Mouse (Mus musculus): ENCODE data around the gene Zfp768. TPM values are rescaled to one million over a fixed set of nuclear protein-coding genes. Genes with fewer than 3 reads are reported as not detected.

Gene Zfp768
- polyA plus RNA-seq, 1 experiment from 2014 or later, result 7.5 TPM

DNA sequence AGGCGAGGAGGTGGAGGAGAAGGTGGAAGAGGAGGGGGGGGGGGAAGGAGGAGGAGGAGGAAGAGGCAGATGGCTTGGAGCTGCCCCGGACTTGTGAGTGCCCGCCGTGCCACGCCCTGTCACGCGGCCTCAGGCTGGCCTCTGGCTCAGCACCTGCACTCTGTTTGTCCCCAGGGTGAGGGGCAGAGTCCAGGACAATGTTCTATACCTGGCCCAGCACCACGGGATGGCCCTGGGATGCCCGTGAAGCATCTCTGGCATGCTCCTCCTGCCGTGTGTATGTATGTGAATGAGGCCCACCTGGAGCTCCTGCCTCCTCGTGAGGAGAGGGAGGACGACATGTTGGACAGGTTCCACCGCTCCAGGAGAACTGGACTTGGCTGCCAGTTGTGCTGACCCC lies 16.1 kb upstream of the Zfp768 start:
- no peaks in the 10 kb centered on the region for H3K36me3 ChIP-seq (ENCODE audit: control insufficient read depth, insufficient read depth, low read length)
- ATAC-seq (ENCODE audit: low FRiP score), result no peak
- WGBS, result 66% methylated on average over 13 of the region's 13 CpGs

DNA sequence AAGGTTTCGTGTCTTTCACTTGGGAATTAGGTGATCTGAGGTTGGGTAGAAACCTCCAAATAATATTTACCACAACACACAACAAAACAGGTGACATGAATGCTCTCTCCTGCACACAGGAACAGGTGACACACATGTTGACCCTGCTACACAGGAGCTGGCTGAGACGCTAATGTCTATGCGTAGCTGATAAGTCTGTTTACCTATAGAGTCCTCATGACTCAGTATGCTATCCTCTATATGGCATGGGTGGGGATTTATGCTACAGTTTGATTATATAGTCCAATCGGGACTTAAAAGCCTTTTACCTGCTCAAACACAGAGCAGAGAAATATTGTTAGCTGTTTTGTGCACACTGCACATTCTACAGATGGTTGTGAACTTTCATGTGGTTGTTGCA lies 14.9 kb upstream of the Zfp768 start:
- no peak overlapping the region for H3K4me3 ChIP-seq (ENCODE audit: low read depth, low read length)
- no peak overlapping the region for H3K27ac ChIP-seq (ENCODE audit: low read depth, low read length)
- ATAC-seq (ENCODE audit: low FRiP score), result no peak
- H3K36me3 ChIP-seq (ENCODE audit: control insufficient read depth, insufficient read depth, low read length), result no peaks in the 10 kb centered on the region
- H3K9me3 ChIP-seq (ENCODE audit: control insufficient read depth, low read length), result no peaks in the 10 kb centered on the region
- H3K27me3 ChIP-seq (ENCODE audit: control insufficient read depth, insufficient read depth, low read length), result no peaks in the 10 kb centered on the region; the same call in 1 of the 2 replicates
- WGBS, result 87% methylated on average over 4 of the region's 4 CpGs
- no peak overlapping the region for H3K4me2 ChIP-seq
- H3K9ac ChIP-seq (ENCODE audit: low read length), result no peak overlapping the region
- peaks cover 6% of the 10 kb centered on the region; the same call in 1 of the 2 replicates for H3K4me1 ChIP-seq (ENCODE audit: control insufficient read depth, insufficient read depth, low read length)
- peak; percentile 17 for DNase-seq (ENCODE audit: low spot score, missing footprints)

More for the DNA sequence above, 16.1 kb upstream of the Zfp768 start:
- Histone ChIP-seq H3K27ac (ENCODE audit: low read depth, low read length) (no peak overlapping the region), H3K4me3 (ENCODE audit: low read depth, low read length) (no peak overlapping the region), H3K4me1 (ENCODE audit: control insufficient read depth, insufficient read depth, low read length) (peaks cover 6% of the 10 kb centered on the region; the same call in 1 of the 2 replicates), H3K27me3 (ENCODE audit: control insufficient read depth, insufficient read depth, low read length) (no peaks in the 10 kb centered on the region; the same call in 1 of the 2 replicates), H3K9ac (ENCODE audit: low read length) (no peak overlapping the region), H3K9me3 (ENCODE audit: control insufficient read depth, low read length) (no peaks in the 10 kb centered on the region), H3K4me2 (no peak overlapping the region)
- DNase-seq (ENCODE audit: low spot score, missing footprints), result peak; percentile 60

DNA sequence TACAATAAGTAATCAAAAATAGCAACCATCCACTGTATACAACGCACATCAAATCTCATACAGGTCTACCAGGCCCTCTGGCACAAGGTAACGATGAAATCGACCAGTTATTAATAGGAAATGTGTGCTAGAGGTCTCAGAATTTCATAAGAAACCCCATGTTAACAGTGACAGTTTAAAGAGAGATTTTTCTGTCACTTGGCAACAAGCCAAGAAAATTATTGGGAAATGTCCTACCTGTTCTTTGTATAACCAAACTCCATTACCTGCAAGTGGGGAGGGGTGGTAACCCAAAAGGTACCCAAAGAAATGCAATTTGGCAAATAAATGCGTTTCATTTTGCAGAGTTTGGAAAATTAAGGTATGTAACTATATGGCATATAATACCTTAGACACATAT lies 13.1 kb upstream of the Zfp768 start:
- ATAC-seq (ENCODE audit: low FRiP score), result no peak
- Histone ChIP-seq H3K4me2 (no peak overlapping the region), H3K36me3 (ENCODE audit: control insufficient read depth, insufficient read depth, low read length) (no peaks in the 10 kb centered on the region), H3K27me3 (ENCODE audit: control insufficient read depth, insufficient read depth, low read length) (no peaks in the 10 kb centered on the region; the same call in 1 of the 2 replicates), H3K27ac (ENCODE audit: low read depth, low read length) (no peak overlapping the region), H3K4me3 (ENCODE audit: low read depth, low read length) (no peak overlapping the region), H3K9ac (ENCODE audit: low read length) (no peak overlapping the region), H3K9me3 (ENCODE audit: control insufficient read depth, low read length) (no peaks in the 10 kb centered on the region), H3K4me1 (ENCODE audit: control insufficient read depth, insufficient read depth, low read length) (peaks cover 2% of the 10 kb centered on the region; the same call in 1 of the 2 replicates)
- peak; percentile 60 for DNase-seq (ENCODE audit: low spot score, missing footprints)
- WGBS, result 71% methylated on average over 4 of the region's 4 CpGs

DNA sequence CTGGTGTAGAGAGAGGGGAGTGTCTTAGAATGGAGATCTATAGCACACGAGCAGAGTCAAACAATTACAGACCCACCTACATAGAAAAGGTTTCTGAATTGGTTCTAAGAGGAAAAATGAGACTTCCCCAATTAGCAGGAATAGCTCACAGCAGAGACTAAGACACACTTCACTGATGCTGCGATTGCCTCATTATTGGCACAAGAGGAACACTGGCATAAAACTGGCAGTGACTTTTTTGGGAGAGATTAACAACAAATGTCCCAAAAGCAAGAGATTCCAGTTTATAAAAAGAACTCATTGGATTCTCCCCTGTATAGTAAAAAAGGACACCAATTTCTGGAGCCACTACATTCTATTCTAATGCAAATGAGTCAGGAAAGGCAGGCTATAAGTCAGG lies 12.5 kb upstream of the Zfp768 start:
- no peak for ATAC-seq (ENCODE audit: low FRiP score)
- peak; percentile 35 for DNase-seq (ENCODE audit: low spot score, missing footprints)
- H3K27ac ChIP-seq (ENCODE audit: low read depth, low read length), result no peak overlapping the region

DNA sequence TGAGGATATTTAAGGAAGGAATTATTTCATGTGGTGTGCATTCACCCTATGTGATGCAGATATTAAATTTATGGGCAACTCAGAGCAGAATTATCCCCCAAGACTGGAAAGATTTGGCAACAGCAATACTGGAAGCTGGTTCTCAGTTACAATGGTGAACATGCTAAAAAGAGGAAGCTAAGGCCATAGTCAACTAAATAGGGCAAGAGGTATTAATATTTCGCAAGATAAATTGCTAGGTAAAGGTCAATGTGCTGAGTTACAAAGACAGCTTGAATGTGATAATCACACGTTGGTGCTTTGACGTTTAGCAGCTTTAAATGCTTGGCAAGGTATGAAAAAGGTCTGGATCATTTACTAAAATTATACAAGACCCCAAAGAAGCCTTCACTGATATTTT lies 10.4 kb upstream of the Zfp768 start:
- Histone ChIP-seq H3K4me3 (ENCODE audit: low read depth, low read length) (no peak overlapping the region), H3K27me3 (ENCODE audit: control insufficient read depth, insufficient read depth, low read length) (no peaks in the 10 kb centered on the region), H3K4me2 (no peak overlapping the region), H3K4me1 (ENCODE audit: control insufficient read depth, insufficient read depth, low read length) (no peaks in the 10 kb centered on the region), H3K27ac (ENCODE audit: low read depth, low read length) (no peak overlapping the region), H3K9ac (ENCODE audit: low read length) (no peak overlapping the region), H3K36me3 (ENCODE audit: control insufficient read depth, insufficient read depth, low read length) (no peaks in the 10 kb centered on the region), H3K9me3 (ENCODE audit: control insufficient read depth, low read length) (no peaks in the 10 kb centered on the region)
- WGBS, result 68% methylated on average over 3 of the region's 3 CpGs
- DNase-seq (ENCODE audit: low spot score, missing footprints), result no peak
- no peak for ATAC-seq (ENCODE audit: low FRiP score)

More for the DNA sequence above, 12.5 kb upstream of the Zfp768 start:
- H3K9me3 ChIP-seq (ENCODE audit: control insufficient read depth, low read length), result no peaks in the 10 kb centered on the region
- no peak overlapping the region for H3K4me3 ChIP-seq (ENCODE audit: low read depth, low read length)
- H3K36me3 ChIP-seq (ENCODE audit: control insufficient read depth, insufficient read depth, low read length), result no peaks in the 10 kb centered on the region
- WGBS, result 72% methylated on average over 2 of the region's 2 CpGs
- H3K9ac ChIP-seq (ENCODE audit: low read length), result no peak overlapping the region
- no peaks in the 10 kb centered on the region for H3K4me1 ChIP-seq (ENCODE audit: control insufficient read depth, insufficient read depth, low read length)
- H3K27me3 ChIP-seq (ENCODE audit: control insufficient read depth, insufficient read depth, low read length), result no peaks in the 10 kb centered on the region; the same call in 1 of the 2 replicates
- H3K4me2 ChIP-seq, result no peak overlapping the region

DNA sequence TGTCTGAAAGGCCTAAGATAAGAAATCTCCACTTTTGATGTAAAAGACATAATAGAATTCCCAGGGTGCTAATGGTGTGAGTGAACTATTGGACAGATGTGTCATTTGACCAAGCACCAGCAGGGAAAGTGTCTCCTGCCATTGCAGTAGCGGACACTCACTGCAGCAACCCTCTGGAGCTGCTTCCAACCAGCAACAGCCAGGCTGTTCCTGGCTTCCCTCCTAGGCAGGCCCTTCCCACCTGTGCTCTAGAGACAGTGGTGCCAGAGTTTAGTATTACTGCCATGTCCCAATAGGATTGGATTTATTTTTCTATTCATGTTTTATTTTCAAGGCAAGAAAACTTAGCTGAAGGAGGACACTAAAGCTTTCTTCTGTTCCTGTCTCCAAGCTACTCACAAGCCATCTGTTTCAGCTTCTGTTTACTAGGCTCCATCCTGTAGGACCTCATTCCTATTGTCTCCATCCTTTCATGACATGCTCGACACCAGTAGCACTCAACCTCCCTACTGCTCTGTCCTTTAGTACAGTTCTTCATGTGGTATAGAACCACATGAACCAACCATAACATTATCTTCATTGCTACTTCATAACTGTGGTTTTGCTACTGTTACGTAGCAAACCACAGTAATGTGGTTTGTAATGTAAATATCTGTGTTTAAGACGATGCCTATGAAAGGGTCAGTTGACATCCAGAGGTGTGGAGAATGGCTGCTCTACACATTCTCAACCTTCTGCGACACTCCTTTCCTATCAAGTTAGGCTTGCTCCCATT lies 6.0 kb upstream of the Zfp768 start:
- Histone ChIP-seq H3K27ac (ENCODE audit: low read depth, low read length) (no peak overlapping the region), H3K36me3 (ENCODE audit: control insufficient read depth, insufficient read depth, low read length) (no peaks in the 10 kb centered on the region), H3K27me3 (ENCODE audit: control insufficient read depth, insufficient read depth, low read length) (no peaks in the 10 kb centered on the region), H3K4me2 (no peak overlapping the region), H3K4me1 (ENCODE audit: control insufficient read depth, insufficient read depth, low read length) (peaks cover 4% of the 10 kb centered on the region; the same call in 1 of the 2 replicates), H3K4me3 (ENCODE audit: low read depth, low read length) (no peak overlapping the region), H3K9me3 (ENCODE audit: control insufficient read depth, low read length) (no peaks in the 10 kb centered on the region), H3K9ac (ENCODE audit: low read length) (no peak overlapping the region)
- ATAC-seq (ENCODE audit: low FRiP score) (no peak), DNase-seq (ENCODE audit: low spot score, missing footprints) (peak; percentile 41)
- 92% methylated on average over 5 of the region's 5 CpGs for WGBS

DNA sequence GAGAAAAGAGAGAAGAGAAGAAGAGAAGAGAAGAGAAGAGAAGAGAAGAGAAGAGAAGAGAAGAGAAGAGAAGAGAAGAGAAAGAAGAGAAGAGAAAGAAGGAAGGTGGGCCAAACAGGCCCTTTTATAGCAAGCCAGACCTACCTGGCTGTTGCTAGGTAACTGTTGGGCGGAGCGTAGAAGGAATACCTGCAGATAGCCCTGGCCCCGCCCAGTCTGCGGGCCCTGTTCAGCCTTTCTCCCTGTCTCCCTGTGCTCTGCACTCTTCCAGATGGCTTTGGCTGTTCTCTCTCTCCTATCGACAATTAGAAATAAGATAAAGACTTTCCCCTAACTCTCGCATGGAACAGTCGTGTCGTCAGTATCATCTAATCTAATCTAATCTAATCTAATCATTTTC lies 1.3 kb upstream of the Zfp768 start:
- H3K27me3 ChIP-seq (ENCODE audit: control insufficient read depth, insufficient read depth, low read length), result no peaks in the 10 kb centered on the region
- no peak for ATAC-seq (ENCODE audit: low FRiP score)
- WGBS, result 20% methylated on average over 8 of the region's 8 CpGs
- no peak overlapping the region for H3K4me3 ChIP-seq (ENCODE audit: low read depth, low read length)
- H3K4me1 ChIP-seq (ENCODE audit: control insufficient read depth, insufficient read depth, low read length), result peaks cover 13% of the 10 kb centered on the region
- H3K27ac ChIP-seq (ENCODE audit: low read depth, low read length), result no peak overlapping the region; the same call in 1 of the 2 replicates
- H3K9ac ChIP-seq (ENCODE audit: low read length), result no peak overlapping the region; the same call in 1 of the 2 replicates
- no peaks in the 10 kb centered on the region for H3K36me3 ChIP-seq (ENCODE audit: control insufficient read depth, insufficient read depth, low read length)
- peak; percentile 77 for DNase-seq (ENCODE audit: low spot score, missing footprints)
- peak overlapping the region; percentile 88 for H3K4me2 ChIP-seq
- H3K9me3 ChIP-seq (ENCODE audit: control insufficient read depth, low read length), result no peaks in the 10 kb centered on the region

DNA sequence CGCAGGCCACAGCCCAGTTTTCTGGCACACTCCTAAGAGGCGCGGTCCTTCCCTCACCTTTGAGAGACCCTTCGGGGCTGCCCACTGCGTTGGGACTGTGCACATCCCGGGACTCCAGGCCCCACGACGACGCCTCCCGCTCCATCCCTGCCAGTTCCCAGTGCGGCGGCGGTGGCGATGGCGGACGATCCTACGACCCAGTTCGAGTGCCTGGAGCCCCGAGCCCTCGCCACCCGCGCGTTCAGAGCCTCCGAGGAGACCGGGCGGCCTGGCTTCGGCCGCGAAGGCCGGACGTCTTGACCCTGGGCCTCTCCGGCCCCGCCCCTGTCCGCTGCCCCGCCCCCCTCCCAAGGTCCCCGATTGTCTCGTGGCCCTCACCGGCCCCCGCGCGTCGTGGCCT lies 297 bp downstream of the Zfp768 start:
- Histone ChIP-seq H3K4me1 (ENCODE audit: control insufficient read depth, insufficient read depth, low read length) (peaks cover 13% of the 10 kb centered on the region), H3K9ac (ENCODE audit: low read length) (peak overlapping the region; percentile 92), H3K27me3 (ENCODE audit: control insufficient read depth, insufficient read depth, low read length) (no peaks in the 10 kb centered on the region), H3K9me3 (ENCODE audit: control insufficient read depth, low read length) (no peaks in the 10 kb centered on the region), H3K4me3 (ENCODE audit: low read depth, low read length) (peak overlapping the region; percentile 94), H3K27ac (ENCODE audit: low read depth, low read length) (peak overlapping the region; percentile 87), H3K4me2 (peak overlapping the region; percentile 88), H3K36me3 (ENCODE audit: control insufficient read depth, insufficient read depth, low read length) (no peaks in the 10 kb centered on the region)
- WGBS, result under 1% methylated on average over 42 of the region's 42 CpGs
- DNase-seq (ENCODE audit: low spot score, missing footprints) (no peak), ATAC-seq (ENCODE audit: low FRiP score) (peak; percentile 62)

DNA sequence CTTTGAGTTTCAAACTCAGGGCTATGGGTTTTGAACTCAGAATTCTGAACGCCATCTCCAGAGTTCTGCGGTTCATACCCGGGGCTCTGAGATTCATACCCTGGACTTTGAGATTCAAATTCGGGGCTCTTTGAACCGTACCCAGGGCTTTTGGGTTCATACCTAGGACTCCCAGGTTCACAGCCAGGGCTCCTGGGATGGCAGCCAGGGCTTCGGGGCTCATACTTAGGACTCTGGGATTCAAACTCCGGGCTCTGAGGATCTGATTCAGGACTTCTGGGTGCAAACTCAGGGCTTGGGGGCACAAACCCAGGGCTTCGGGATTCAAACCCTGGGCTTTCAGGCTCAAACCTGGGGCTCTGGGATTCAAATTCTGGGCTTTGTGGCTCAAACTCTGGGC lies 1.0 kb downstream of the Zfp768 start:
- peak; percentile 51 for DNase-seq (ENCODE audit: low spot score, missing footprints)
- Histone ChIP-seq H3K9me3 (ENCODE audit: control insufficient read depth, low read length) (no peaks in the 10 kb centered on the region), H3K4me1 (ENCODE audit: control insufficient read depth, insufficient read depth, low read length) (peaks cover 13% of the 10 kb centered on the region), H3K9ac (ENCODE audit: low read length) (peak overlapping the region; percentile 92), H3K36me3 (ENCODE audit: control insufficient read depth, insufficient read depth, low read length) (no peaks in the 10 kb centered on the region), H3K4me2 (peak overlapping the region; percentile 88), H3K27me3 (ENCODE audit: control insufficient read depth, insufficient read depth, low read length) (no peaks in the 10 kb centered on the region), H3K4me3 (ENCODE audit: low read depth, low read length) (peak overlapping the region; percentile 94), H3K27ac (ENCODE audit: low read depth, low read length) (no peak overlapping the region)
- no peak for ATAC-seq (ENCODE audit: low FRiP score)
- 88% methylated on average over 8 of the region's 8 CpGs for WGBS

Data from midbrain, embryonic 11.5 days (tissue).